Mouse (Mus musculus): Measurements from ENCODE around the gene Smtnl2. TPM values are rescaled to one million over a fixed set of nuclear protein-coding genes. Genes with fewer than 3 reads are reported as not detected.
"Not testable (repeated sequence)": the region's sequence is repeated elsewhere in the genome, so short reads cannot be mapped to it uniquely, and the experiment has no call there.

The Smtnl2 gene
- polyA plus RNA-seq, 1 experiment from 2014 or later = 4.9 TPM

DNA sequence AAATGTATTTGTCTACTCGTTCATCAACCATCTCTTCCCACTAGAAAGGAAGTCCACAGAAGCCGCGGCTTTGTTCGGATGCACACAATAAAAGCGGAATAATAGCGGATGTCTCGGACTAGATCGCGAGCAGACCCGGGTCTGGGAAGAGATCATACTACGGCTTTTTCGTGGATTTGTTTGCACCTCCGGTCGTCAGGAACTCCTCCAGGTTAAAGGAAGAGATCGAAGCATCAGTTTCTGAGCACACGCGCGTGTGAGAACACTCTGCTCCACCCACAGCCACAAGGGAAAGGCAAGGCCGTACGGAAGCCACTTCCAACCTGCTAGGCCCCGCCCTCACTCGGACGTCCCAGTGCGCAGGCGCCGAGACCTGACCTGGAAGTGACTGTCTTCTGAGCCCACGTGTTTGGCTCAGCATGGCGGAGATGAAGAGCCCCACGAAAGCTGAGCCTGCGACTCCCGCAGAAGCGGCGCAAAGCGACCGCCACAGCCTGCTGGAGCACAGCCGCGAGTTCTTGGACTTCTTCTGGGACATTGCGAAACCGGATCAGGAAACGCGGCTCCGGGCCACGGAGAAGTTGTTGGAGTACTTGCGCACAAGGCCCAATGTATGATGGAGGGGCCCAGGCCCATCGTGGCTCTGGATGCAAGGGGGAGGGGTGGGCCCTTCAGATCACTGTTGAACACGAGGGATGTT, 29.6 kb upstream of the Smtnl2 start, which contains the start of gene Mybbp1a:
Gene Mybbp1a (plus strand): TSS at position 391 of the 700 bp plus-strand sequence.
- ATAC-seq (ENCODE audit: low read depth) = peak; percentile 93
- peak within 1 kb of the TSS; percentile 69 for H3K27ac ChIP-seq (ENCODE audit: low read length)
- H3K4me1 ChIP-seq (ENCODE audit: control insufficient read depth, low read depth, low read length) = peaks cover 12% of the 10 kb centered on the region
- H3K36me3 ChIP-seq (ENCODE audit: control insufficient read depth, insufficient read depth) = peaks cover 31% of the 10 kb centered on the region
- no peaks in the 10 kb centered on the region for H3K27me3 ChIP-seq (ENCODE audit: control insufficient read depth, insufficient read depth, low read depth, low read length)
- peak within 1 kb of the TSS; percentile 78 for H3K4me3 ChIP-seq (ENCODE audit: low read depth, low read length)
- peak within 1 kb of the TSS; percentile 70 for H3K9ac ChIP-seq (ENCODE audit: low read depth, low read length)
- H3K9me3 ChIP-seq (replicated peaks; ENCODE audit: control insufficient read depth, low read length) = no peaks in the 10 kb centered on the region
- WGBS (ENCODE audit: insufficient replicate concordance) = under 1% methylated on average over 46 of the region's 46 CpGs
- peak within 1 kb of the TSS; percentile 73 for H3K4me2 ChIP-seq (ENCODE audit: low read depth, low read length)

DNA sequence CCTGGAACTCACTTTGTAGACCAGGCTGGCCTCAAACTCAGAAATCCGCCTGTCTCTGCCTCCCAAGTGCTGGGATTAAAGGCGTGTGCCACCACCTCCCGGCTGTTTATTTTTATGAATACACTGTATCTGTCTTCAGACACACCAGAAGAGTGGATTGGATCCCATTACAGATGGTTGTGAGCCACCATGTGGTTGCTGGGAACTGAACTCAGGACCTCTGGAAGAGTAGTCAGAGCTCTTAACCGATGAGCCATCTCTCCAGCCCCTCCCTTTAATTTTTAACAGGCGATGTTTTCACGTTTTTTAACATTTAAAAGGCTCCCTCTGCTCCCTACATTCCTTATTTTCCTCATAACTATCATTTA, 29.1 kb upstream of the Smtnl2 start:
- Histone ChIP-seq H3K9ac (ENCODE audit: low read depth, low read length) (peak overlapping the region; percentile 65), H3K27ac (ENCODE audit: low read length) (peak overlapping the region; percentile 69), H3K4me3 (ENCODE audit: low read depth, low read length) (peak overlapping the region; percentile 78), H3K36me3 (ENCODE audit: control insufficient read depth, insufficient read depth) (peaks cover 25% of the 10 kb centered on the region), H3K4me2 (ENCODE audit: low read depth, low read length) (peak overlapping the region; percentile 73), H3K4me1 (ENCODE audit: control insufficient read depth, low read depth, low read length) (peaks cover 12% of the 10 kb centered on the region)
- 34% methylated on average over 6 of the region's 6 CpGs for WGBS (ENCODE audit: insufficient replicate concordance)
- ATAC-seq (ENCODE audit: low read depth); H3K27me3 ChIP-seq (ENCODE audit: control insufficient read depth, insufficient read depth, low read depth, low read length); H3K9me3 ChIP-seq (replicated peaks; ENCODE audit: control insufficient read depth, low read length): not testable (repeated sequence)

- H3K27me3 ChIP-seq (ENCODE audit: control insufficient read depth, insufficient read depth, low read depth, low read length) = no peaks in the 10 kb centered on the region
- no peak overlapping the region for H3K27ac ChIP-seq (ENCODE audit: low read length)
- H3K4me1 ChIP-seq (ENCODE audit: control insufficient read depth, low read depth, low read length) = peaks cover 12% of the 10 kb centered on the region
- no peak overlapping the region for H3K9ac ChIP-seq (ENCODE audit: low read depth, low read length)
- peaks cover 10% of the 10 kb centered on the region for H3K36me3 ChIP-seq (ENCODE audit: control insufficient read depth, insufficient read depth)
- no peak overlapping the region for H3K4me3 ChIP-seq (ENCODE audit: low read depth, low read length)
- no peak overlapping the region for H3K4me2 ChIP-seq (ENCODE audit: low read depth, low read length)
- no peaks in the 10 kb centered on the region for H3K9me3 ChIP-seq (replicated peaks; ENCODE audit: control insufficient read depth, low read length)
- WGBS (ENCODE audit: insufficient replicate concordance) = 40% methylated on average over 4 of the region's 4 CpGs
- ATAC-seq (ENCODE audit: low read depth) = no peak
Observed at GRCm38 (mm10) chr11:72438411-72438810, 26.9 kb upstream of the Smtnl2 start.

- no peaks in the 10 kb centered on the region for H3K27me3 ChIP-seq (ENCODE audit: control insufficient read depth, insufficient read depth, low read depth, low read length)
- no peak overlapping the region for H3K9ac ChIP-seq (ENCODE audit: low read depth, low read length)
- peaks cover 5% of the 10 kb centered on the region for H3K4me1 ChIP-seq (ENCODE audit: control insufficient read depth, low read depth, low read length)
- no peak overlapping the region for H3K4me2 ChIP-seq (ENCODE audit: low read depth, low read length)
- no peak for ATAC-seq (ENCODE audit: low read depth)
- no peak overlapping the region for H3K4me3 ChIP-seq (ENCODE audit: low read depth, low read length)
- no peaks in the 10 kb centered on the region for H3K36me3 ChIP-seq (ENCODE audit: control insufficient read depth, insufficient read depth)
- WGBS (ENCODE audit: insufficient replicate concordance) = 72% methylated on average over 16 of the region's 16 CpGs
- no peak overlapping the region for H3K27ac ChIP-seq (ENCODE audit: low read length)
- H3K9me3 ChIP-seq (replicated peaks; ENCODE audit: control insufficient read depth, low read length) = no peaks in the 10 kb centered on the region
Observed at GRCm38 (mm10) chr11:72436756-72437650, 25.5 kb upstream of the Smtnl2 start.

- ATAC-seq (ENCODE audit: low read depth) = no peak
Observed at GRCm38 (mm10) chr11:72436271-72436670, 24.8 kb upstream of the Smtnl2 start.

GRCm38 (mm10) chr11:72435694-72436045, 24.2 kb upstream of the Smtnl2 start:
- Histone ChIP-seq H3K36me3 (ENCODE audit: control insufficient read depth, insufficient read depth) (no peaks in the 10 kb centered on the region), H3K9ac (ENCODE audit: low read depth, low read length) (no peak overlapping the region), H3K4me3 (ENCODE audit: low read depth, low read length) (no peak overlapping the region), H3K27ac (ENCODE audit: low read length) (no peak overlapping the region), H3K4me1 (ENCODE audit: control insufficient read depth, low read depth, low read length) (no peaks in the 10 kb centered on the region; the same call in 1 of the 2 replicates), H3K4me2 (ENCODE audit: low read depth, low read length) (no peak overlapping the region), H3K27me3 (ENCODE audit: control insufficient read depth, insufficient read depth, low read depth, low read length) (no peaks in the 10 kb centered on the region), H3K9me3 (replicated peaks; ENCODE audit: control insufficient read depth, low read length) (no peaks in the 10 kb centered on the region)
- ATAC-seq (ENCODE audit: low read depth) = no peak
- WGBS (ENCODE audit: insufficient replicate concordance) = 47% methylated on average over 2 of the region's 2 CpGs

More at GRCm38 (mm10) chr11:72436271-72436670, 24.8 kb upstream of the Smtnl2 start:
- H3K27me3 ChIP-seq (ENCODE audit: control insufficient read depth, insufficient read depth, low read depth, low read length) = no peaks in the 10 kb centered on the region
- no peak overlapping the region for H3K4me2 ChIP-seq (ENCODE audit: low read depth, low read length)
- H3K9ac ChIP-seq (ENCODE audit: low read depth, low read length) = no peak overlapping the region
- 60% methylated on average over 5 of the region's 5 CpGs for WGBS (ENCODE audit: insufficient replicate concordance)
- H3K27ac ChIP-seq (ENCODE audit: low read length) = no peak overlapping the region
- no peaks in the 10 kb centered on the region; the same call in 1 of the 2 replicates for H3K4me1 ChIP-seq (ENCODE audit: control insufficient read depth, low read depth, low read length)
- H3K36me3 ChIP-seq (ENCODE audit: control insufficient read depth, insufficient read depth) = no peaks in the 10 kb centered on the region
- no peaks in the 10 kb centered on the region for H3K9me3 ChIP-seq (replicated peaks; ENCODE audit: control insufficient read depth, low read length)
- H3K4me3 ChIP-seq (ENCODE audit: low read depth, low read length) = no peak overlapping the region

- no peaks in the 10 kb centered on the region for H3K27me3 ChIP-seq (ENCODE audit: control insufficient read depth, insufficient read depth, low read depth, low read length)
- H3K9ac ChIP-seq (ENCODE audit: low read depth, low read length) = no peak within 1 kb of the TSS
- H3K4me3 ChIP-seq (ENCODE audit: low read depth, low read length) = no peak within 1 kb of the TSS
- ATAC-seq (ENCODE audit: low read depth) = peak; percentile 39; the same call in 1 of the 2 replicates
- no peak within 1 kb of the TSS for H3K4me2 ChIP-seq (ENCODE audit: low read depth, low read length)
- no peaks in the 10 kb centered on the region; the same call in 1 of the 2 replicates for H3K4me1 ChIP-seq (ENCODE audit: control insufficient read depth, low read depth, low read length)
- 51% methylated on average over 11 of the region's 11 CpGs for WGBS (ENCODE audit: insufficient replicate concordance)
- no peak within 1 kb of the TSS for H3K27ac ChIP-seq (ENCODE audit: low read length)
- H3K36me3 ChIP-seq (ENCODE audit: control insufficient read depth, insufficient read depth) = no peaks in the 10 kb centered on the region
- no peaks in the 10 kb centered on the region for H3K9me3 ChIP-seq (replicated peaks; ENCODE audit: control insufficient read depth, low read length)
Observed at GRCm38 (mm10) chr11:72434963-72435693, 23.6 kb upstream of the Smtnl2 start, which contains the start of gene Ggt6. Gene Ggt6 (plus strand): TSS chr11:72435526.

GRCm38 (mm10) chr11:72430311-72431068, 19.0 kb upstream of the Smtnl2 start:
- 58% methylated on average over 9 of the region's 9 CpGs for WGBS (ENCODE audit: insufficient replicate concordance)
- not testable (repeated sequence) for H3K4me2 ChIP-seq (ENCODE audit: low read depth, low read length); H3K4me3 ChIP-seq (ENCODE audit: low read depth, low read length); ATAC-seq (ENCODE audit: low read depth); H3K27ac ChIP-seq (ENCODE audit: low read length); H3K36me3 ChIP-seq (ENCODE audit: control insufficient read depth, insufficient read depth); H3K9ac ChIP-seq (ENCODE audit: low read depth, low read length); H3K27me3 ChIP-seq (ENCODE audit: control insufficient read depth, insufficient read depth, low read depth, low read length); H3K9me3 ChIP-seq (replicated peaks; ENCODE audit: control insufficient read depth, low read length); H3K4me1 ChIP-seq (ENCODE audit: control insufficient read depth, low read depth, low read length)
